Mouse (Mus musculus) lung, postnatal 36 days (tissue): ENCODE data around the gene Gbp8.
A peak's percentile ranks its signal among the peaks of the same experiment; 100 is the strongest.
"Not testable (repeated sequence)": the region's sequence is repeated elsewhere in the genome, so short reads cannot be mapped to it uniquely, and the experiment has no call there.

Experiments
- DNase-seq: peaks from one replicate; pipeline ENCODE4 v3.0.0; 2022; ENCODE audit warnings: mixed read lengths

Gene Gbp8

DNA sequence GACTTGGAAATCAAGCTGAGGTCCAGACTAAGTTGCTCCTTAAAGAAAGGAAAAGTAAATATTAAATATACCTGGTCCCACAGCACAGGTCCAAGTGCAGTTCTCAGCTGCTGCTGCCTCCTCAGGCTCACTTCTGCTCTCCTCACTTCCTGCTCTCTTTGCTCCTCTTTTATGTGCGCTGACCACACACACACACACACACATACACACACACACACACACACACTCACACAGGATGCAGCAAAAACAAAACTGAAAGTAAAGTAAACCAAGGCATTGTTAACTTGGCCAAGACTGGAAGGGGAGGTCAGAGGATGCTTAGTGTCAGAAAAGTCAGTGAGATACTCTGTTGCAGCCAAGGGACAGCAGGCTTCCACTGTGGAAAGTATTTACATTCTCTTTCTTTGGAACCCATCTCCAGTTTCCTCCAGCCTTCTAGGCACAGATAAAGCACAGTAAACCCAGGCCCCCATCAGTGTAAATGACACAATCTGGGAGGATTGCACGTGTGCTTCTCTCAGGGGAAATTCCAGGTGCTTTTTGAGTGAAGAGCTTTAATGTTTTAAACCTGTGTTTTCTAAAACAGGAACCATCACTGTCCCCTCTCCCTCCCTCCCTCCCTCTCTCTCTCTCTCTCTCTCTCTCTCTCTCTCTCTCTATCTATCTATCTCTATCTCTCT lies at the start of gene Gbp8, which contains the start of the genes Gbp9 and Gbp4:
Gene Gbp8, minus strand, starts transcription at position 132 of the 680 bp plus-strand sequence.
Gene Gbp9, minus strand, starts transcription at position 131 of the 680 bp plus-strand sequence.
Gene Gbp4, minus strand, starts transcription at position 178 of the 680 bp plus-strand sequence.
- peak; percentile 68 for DNase-seq

DNA sequence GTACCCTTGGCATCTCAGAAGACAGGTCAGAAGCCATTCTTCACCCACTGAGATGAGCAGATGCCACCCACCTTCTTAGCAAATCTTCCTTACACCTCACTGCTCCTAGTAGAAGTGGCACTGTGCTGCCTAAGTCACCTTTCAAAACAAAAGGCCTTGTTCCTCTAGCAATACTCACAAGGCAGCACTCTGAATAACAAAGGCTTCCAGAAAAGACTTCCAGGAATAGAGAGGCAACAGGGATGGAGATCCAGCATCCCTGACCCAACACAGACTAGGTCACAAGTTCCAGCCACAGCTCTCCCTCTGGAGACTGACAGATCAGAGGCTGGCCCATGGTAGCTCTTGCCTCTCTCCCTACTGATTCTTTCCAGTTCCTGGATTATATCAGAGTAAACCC lies 42.1 kb upstream of the Gbp8 start:
- DNase-seq, result no peak

DNA sequence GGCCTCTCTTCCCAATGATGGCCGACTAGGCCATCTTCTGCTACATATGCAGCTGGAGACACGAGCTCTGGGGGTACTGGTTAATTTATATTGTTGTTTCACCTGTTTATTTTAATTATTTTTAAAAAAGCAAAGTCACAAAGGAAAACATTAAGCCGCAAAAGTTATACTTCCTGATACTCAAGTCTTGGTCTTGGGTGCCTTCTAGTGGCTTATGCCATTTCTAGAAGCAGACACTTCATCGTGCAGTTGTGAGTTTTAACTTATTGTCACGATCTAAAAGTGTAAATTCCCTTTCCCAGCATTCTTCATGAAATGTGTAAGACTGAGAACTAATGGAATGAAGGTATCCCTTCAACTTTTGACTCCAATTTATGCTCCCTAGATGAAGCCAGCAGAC lies 17.2 kb upstream of the Gbp8 start:
- peak; percentile 17 for DNase-seq

DNA sequence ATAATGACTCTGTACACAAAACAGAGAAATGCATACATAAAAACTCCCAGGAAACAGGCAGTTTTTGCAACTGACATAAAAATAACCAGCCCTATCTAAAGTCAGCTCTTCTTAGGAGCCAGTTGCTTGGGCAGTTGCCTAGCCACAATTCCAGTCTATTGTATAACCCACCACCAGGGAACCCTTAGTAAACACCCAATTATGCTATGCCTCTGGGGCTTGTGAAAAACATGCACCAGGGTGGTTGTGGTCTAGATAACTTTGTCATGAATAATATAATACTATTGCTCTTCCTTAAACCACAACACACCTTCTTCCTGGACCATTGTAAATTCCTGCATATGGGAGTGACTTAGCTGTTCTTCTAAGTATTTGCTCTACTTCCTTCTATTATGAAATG lies 14.7 kb upstream of the Gbp8 start:
- no peak for DNase-seq

DNA sequence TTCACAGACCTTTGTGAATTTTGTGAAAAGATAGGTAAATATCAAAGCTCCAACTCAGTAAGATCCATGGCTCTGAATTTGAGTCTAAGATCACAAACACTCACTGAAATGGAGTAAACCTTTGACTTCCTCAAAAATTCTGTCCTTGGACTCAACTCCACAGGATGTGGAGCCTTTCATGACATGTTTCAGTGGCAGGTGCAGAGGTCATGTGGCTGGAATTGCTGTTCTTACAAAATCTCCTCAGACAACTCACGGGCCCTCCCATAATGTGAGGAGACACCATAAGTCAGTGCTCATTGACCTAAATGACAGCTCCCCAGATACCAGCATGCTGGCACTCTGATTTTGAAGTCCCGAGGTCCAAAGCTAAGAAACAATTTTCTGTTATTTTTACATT lies 8.7 kb upstream of the Gbp8 start:
- not testable (repeated sequence) for DNase-seq

DNA sequence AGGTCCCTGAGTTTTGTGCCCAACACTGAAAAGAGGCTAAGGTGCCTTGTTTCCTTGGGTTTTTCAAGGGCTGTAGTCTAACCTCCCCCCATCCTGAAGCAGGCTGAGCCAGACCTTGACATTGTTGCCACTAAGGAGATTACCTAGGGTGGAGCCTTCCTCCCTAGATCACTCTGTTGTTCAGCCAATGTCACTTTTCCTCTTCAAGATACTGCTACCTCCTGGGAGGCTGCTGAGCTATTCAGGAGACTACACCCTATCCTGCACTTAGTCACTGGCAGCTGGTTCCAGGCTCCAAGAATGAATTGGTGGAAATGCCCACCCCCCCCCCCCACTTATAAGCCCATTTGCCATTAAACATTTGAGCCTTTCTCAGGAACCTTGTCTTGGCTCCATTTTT lies 7.1 kb upstream of the Gbp8 start:
- DNase-seq, result peak; percentile 54

DNA sequence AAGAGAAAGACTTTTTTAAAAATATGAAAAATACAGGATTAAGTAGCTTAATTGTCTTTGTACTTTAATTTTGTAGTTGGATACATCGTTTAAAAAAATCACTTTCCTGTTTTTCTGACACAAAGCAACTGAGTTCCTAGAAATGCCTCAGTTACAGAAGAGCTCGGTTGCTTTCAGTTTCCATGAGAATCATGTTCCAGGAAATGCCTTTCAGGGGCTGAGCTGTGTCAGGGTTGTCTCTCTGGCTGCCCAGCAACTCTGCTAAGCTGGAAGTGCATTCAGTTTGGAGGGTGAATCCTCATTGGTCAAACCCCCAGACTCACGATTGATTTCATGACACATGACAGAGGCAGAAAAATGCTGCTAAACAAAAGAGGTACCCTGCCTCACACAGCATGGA lies 6.4 kb upstream of the Gbp8 start:
- peak; percentile 58 for DNase-seq

DNA sequence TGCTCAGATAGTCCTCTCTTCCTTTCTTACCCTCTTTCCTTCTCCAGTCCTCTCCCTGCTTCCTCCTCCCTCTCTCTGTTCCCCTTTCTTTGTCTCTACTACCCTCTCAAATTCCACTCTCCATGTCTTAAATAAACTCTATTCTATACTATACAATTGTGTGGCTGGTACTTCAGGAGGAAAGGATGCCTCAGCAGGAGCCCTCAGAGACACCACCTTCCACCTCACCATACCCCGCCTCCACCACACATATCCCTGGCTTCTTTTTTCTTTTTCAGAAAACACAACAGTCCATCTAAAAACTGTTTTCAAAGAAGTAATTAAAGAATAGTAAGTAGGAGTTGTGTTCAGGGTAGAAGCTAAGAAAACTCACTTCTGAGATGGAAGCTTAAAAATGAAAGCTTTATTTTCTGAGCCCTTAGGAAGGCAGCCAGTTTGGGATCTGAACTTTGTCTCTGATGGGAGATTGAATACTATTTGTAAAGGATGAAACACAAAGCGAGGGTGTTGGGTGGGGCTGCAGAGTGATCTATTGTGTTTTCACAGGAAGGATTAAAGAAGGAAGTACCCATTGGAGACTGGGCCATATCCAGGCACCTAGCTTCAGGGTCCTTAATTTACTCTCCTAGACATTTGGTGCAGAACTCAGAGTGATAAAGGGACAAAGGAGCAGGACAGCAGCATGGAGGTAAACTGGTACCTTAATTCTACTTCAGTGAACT lies 910 bp upstream of the Gbp8 start:
- DNase-seq, result not testable (repeated sequence)

DNA sequence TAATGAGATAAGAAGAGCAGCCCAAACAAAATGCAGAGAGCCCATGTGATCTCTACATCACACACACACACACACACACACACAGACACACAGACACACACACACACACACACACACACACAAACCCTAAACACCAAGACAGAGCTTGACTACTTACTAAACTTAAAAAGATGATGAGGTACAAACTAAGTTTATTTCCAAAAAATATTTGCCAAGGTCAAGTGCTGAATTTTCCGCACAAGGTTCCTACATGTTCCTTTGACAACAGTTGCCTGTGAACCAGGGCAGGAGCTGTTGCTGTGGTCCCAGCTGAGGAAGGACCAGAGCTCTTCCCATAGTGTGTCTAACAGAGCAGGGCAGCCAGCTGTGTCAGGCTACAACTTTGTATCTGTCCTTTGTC lies 434 bp downstream of the Gbp8 start:
- no peak for DNase-seq

DNA sequence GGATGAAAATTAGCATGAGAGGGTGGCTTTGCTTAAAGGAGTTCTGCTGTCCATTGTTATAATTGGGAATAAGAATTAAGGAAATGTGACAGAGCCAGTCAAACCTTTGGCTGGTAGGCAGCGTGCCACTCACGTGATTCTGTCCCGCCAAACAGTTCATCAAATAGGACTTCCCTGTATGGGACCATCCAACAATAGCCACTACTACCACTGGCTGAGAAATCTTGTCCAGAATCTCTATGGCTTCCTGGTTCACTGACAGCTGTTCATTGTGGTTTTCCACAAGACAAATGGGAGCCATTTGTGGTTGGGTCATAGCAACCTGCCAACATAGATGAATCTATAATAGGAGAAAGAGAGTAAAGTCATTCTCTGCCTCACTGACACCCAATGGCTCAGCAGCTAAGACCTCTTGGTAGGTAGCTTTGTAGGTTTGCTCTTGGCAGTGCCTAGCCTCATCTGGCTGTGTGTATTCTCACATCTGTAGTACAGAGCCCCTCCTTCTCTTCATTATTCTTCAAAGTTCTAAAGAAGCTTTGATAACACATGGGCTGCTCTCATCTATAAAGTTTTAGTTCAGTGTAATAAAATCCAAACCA lies 2.5 kb downstream of the Gbp8 start:
- DNase-seq, result peak; percentile 51

DNA sequence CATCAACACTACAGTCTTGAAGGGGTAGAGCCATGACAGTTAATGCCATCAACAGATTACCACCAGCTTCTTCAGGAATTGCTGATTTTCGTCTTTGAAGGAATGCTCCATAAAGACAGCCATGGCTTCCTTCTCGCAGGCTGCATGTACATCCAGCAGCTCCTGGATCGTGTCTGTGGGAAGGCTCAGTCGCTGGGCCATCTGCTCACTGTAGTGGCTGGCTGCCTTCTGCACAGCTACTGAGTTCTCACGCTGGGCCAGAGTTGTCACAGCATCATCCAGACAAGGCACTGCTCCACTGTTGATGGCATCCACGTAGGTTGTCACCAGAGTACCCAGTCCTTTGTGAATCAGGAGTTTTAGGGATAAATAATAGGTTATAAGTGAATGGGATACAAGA lies 17.6 kb downstream of the Gbp8 start:
- DNase-seq, result not testable (repeated sequence)

DNA sequence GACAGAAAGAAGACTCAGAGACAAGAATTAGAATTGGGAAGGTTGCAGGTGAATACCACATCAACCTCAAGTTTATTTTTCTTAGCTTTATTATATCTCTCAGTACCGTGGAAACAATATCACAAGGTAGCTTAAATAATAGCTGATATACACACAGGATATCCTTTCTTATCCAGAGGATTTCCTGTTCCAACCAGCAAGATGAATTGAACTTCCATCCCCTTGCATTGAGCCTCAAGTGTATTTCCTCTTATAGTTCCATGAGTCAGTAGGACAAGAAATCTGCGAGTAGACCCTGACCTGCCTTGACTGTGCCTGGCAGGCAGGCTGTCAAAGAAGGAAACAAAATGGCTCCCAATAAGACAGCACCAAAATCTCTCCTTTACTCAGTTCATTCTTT lies 23.6 kb downstream of the Gbp8 start:
- DNase-seq, result peak; percentile 16

DNA sequence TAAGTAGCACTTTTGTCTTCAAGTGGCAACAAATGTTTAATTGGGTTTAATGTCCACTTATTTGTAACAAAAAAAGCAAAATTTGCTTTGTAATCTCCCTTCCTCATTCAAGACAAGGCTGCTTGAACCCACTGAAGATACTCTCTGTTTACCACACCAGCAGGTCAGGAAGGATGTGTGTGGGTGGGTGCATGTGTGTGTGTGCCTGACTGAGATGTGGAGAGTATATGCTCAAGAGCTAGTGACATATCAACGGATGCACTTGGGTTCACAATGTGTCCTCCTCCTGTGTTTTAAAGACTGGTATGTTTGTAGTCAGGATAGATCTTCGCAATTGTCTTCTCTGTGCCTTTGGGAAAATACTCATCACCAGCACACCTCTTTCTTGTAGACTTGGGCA lies 24.6 kb downstream of the Gbp8 start:
- peak; percentile 34 for DNase-seq

DNA sequence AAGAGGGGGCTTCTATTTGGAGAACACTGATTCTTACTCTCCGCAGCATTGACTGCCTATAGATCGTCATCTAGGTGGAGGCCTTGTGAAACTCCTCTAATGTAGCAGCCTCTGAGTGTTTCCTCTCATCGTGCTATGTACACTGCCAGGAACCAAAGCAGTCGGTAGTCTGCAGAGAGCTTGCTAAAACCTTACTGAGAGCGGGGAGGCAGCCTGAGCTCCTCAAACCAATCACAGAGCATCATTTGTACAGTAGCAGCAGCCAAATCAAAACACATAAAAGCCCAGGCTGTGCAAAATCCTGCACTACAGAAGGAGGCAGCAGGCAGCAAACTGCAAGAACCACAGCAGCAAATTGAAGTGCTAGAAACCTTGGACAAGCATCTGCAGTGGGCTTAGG lies 25.7 kb downstream of the Gbp8 start:
- no peak for DNase-seq

DNA sequence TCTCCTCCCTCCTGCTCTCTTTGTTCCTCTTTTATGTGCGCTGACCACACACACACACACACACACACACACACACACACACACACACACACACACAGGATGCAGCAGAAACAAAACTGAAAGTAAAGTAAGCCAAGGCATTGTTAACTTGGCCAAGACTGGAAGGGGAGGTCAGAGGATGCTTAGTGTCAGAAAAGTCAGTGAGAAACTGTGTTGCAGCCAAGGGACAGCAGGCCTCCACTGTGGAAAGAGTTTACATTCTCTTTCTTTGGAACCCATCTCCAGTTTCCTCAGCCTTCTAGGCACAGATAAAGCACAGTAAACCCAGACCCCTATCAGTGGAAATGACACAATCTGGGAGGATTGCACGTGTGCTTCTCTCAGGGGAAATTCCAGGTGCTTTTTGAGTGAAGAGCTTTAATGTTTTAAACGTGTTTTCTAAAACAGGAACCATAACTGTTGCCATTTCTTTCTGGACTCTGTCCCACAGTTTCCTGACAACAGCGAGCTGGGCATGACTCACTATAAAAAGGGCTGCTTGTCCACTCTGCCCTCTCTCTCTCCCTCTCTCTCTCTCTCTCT lies 29.0 kb downstream of the Gbp8 start:
- DNase-seq, result peak; percentile 90

DNA sequence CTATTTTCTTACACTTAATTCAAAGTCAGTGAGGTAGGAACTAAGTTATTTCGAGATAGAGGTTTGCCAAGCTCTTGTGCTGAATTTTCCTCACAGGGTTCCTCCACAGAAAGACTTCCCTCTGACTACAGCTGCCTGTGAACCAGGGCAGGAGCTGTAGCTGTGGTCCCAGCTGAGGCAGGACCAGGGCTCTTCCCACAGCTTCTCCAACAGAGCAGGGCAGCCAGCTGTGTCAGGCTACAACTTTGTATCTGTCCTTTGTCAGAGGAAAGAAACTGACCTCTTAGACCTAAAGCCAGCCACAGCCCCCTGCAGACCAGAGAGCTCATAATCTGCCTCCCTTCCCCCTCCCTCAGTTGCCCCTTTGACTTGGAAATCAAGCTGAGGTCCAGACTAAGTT lies 29.6 kb downstream of the Gbp8 start:
- peak; percentile 12 for DNase-seq

DNA sequence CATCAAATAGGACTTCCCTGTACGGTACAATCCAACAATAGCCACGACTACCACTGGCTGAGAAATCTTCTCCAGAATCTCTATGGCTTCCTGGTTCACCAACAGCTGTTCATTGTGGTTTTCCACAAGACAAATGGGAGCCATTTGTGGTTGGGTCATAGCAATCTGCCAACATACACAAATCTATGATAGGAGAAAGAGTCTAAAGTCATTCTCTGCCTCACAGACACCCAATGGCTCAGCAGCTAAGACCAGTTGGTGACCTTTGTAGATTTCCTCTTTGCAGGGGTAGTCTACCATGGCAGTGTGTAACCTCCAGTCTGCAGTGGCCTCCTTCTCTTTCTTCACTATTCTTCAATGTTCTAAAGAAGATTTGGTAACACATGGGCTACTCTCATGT lies 33.7 kb downstream of the Gbp8 start:
- not testable (repeated sequence) for DNase-seq

DNA sequence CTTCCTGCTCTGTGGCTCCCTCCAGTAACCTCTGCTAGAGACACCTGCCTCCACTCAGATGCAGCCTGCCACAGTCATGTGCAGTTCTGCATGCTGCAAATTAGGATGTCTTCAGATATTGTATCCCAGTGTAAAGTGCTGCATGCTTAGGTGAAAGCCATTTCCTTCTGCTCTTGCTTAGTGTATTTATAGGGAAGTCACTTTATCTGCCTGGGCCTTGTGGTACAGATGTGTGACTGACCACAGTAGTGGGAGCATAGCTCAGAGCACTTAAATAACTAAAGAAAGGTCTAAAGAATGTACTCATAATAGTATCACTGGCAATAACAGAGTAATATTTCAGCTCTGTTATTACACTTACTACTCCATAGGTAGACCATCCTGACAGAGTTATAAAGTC lies 57.4 kb downstream of the Gbp8 start:
- no peak for DNase-seq

DNA sequence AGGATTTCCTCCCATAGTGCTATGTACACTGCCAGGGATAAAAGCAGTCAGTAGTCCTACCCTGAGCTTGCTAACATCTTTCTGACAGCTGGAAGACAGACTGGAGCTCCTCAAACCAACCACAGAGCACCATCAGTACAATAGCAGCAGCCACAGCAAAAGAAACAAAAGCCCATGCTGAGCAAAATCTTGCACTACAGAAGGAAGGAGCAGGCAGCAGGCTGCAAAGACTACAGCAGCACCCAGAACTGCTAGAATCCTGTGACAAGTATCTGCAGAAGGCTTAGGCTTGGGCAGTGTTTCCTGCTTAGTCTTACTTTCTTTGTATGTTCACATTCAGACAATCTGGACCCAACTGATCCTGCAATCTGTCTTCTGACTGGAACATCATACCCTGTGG lies 71.0 kb downstream of the Gbp8 start:
- DNase-seq, result not testable (repeated sequence)

DNA sequence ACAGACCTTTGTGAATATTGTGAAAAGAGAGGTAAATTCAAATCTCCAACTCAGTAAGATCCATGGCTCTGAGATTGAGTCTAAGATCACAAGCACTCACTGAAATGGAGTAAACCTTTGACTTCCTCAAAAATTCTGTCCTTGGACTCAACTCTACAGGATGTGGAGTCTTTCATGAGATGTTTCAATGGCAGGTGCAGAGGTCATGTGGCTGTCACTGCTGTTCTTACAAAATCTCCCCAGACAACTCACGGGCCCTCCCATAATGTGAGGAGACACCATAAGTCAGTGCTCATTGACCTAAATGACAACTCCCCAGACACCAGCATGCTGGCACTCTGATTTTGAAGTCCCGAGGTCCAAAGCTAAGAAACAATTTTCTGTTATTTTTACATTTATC lies 74.9 kb downstream of the Gbp8 start:
- not testable (repeated sequence) for DNase-seq

DNA sequence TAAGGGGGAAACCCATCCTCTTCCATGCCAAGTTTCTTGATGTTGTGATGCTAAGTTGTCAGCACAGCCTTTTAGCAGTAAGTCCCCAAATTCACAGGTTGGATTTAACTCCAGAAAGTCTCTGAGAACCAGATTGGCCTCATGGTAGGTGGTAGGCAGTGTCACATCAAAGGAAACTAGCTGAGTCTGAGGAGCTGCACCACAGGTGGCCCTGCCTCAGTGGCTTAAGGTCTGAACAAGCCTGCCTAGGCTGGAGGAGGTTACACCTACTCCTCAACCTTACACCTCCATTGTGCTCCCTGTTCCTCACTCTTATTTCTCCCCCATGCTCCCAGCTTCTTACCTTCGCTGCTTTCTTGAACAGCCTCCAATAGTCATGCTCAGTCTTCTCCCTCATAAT lies 76.0 kb downstream of the Gbp8 start:
- DNase-seq, result no peak

DNA sequence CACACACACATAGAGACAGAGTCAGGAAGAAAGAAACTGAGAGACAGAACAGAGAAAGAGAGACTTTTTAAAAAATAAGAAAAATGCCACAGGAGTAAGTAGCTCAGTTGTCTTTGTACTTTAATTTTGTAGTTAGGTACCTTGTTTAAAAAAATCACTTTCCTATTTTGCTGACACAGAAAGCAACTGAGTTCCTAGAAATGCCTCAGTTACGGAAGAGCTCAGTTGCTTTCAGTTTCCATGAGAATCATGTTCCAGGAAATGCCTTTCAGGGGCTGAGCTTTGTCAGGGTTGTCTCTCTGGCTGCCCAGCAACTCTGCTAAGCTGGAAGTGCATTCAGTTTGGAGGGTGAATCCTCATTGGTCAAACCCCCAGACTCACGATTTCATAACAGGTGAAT lies 76.9 kb downstream of the Gbp8 start:
- DNase-seq, result peak; percentile 14

DNA sequence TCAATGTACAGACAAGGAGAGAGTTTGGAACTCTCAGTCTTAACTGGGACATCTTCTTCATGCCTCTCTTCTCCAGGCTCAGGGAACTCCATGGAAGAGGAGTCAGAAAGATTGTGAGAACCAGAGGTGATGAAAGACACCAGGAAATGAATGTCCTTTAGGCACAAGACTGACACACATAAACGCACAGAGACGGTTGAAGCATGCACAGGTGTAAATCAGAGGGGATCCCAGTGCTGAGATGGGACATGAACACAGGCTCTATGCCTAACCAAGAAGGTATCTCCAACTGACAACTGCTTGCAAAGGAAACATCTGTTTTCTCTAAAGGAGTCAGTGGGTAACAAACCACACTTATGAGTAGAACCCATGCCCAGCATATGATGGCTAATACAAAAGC lies 79.1 kb downstream of the Gbp8 start:
- no peak for DNase-seq

DNA sequence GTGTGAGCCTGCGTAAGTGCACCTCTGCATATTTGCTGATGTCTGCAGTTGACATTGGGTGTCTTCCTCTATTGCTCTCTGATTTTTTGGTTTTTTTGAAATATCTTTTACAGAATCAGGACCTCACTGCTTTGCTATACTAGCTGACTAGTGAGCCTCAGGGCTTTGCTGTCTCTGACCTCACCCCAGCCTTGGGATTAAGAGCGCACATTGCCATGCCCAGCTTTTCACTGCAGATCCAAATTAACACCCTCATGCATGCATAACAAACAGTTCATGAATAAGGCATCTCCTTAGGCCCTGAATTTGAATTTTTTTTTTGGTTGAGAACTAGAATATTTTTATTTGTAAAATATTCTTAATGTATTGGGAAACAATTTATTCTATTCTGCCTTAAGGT lies 84.1 kb downstream of the Gbp8 start:
- DNase-seq, result no peak
